Mouse (Mus musculus) midbrain, embryonic 15.5 days (tissue): Measurements from ENCODE around the gene Acvr1. TPM values are rescaled to one million over a fixed set of nuclear protein-coding genes. Genes with fewer than 3 reads are reported as not detected.

ENCODE experiments used
- ATAC-seq: fragments of 200-750 bp; cut with Nextera tagmentation; replicated peaks from 2 replicates; pipeline ENCODE4 v1.8.0; 2017; ENCODE audit warnings: moderate TSS enrichment
- H3K27ac ChIP-seq: fragments of 300-500 bp; sonication (generic); 2 replicates; pipeline ENCODE4 v1.5.1; 2015; ENCODE audit warnings: mild to moderate bottlenecking, inconsistent platforms
- H3K27me3 ChIP-seq: fragments of 300-500 bp; sonication (generic); replicated peaks from 2 replicates; pipeline ENCODE4 v1.6.1; 2015; ENCODE audit warnings: inconsistent platforms
- H3K36me3 ChIP-seq: fragments of 300-500 bp; sonication (generic); replicated peaks from 2 replicates; pipeline ENCODE4 v1.6.1; 2015; ENCODE audit warnings: inconsistent platforms
- H3K4me1 ChIP-seq: fragments of 300-500 bp; sonication (generic); 2 replicates; pipeline ENCODE4 v1.6.1; 2015; ENCODE audit warnings: inconsistent platforms
- H3K4me2 ChIP-seq: fragments of 300-500 bp; sonication (generic); 2 replicates; pipeline ENCODE4 v1.6.1; 2015; ENCODE audit warnings: inconsistent platforms, mild to moderate bottlenecking, moderate library complexity
- H3K4me3 ChIP-seq: fragments of 300-500 bp; sonication (generic); 2 replicates; pipeline ENCODE4 v1.5.1; 2015; ENCODE audit warnings: mild to moderate bottlenecking, inconsistent platforms
- H3K9ac ChIP-seq: fragments of 300-500 bp; sonication (generic); 2 replicates; pipeline ENCODE4 v1.6.1; 2015; ENCODE audit warnings: mild to moderate bottlenecking, inconsistent platforms
- H3K9me3 ChIP-seq: fragments of 300-500 bp; sonication (generic); 2 replicates; pipeline ENCODE4 v1.6.1; 2016; ENCODE audit warnings: inconsistent platforms
- WGBS: fragments of 180-500 bp; shearing (Covaris S2); methylation state at CpG from one replicate; pipeline ENCODE4 v1.1.7; 2015; ENCODE audit warnings: mixed read lengths; 5-methylcytosine and 5-hydroxymethylcytosine counted together
- polyA plus RNA-seq: library from polyadenylated mRNA; unstranded; fragments of >200 nt; fragmentation: Nextera tagmentation; extraction: Ambion mirVana; gene quantifications from 2 replicates; pipeline ENCODE4 v1.2.1, GENCODE M21; 2015

The Acvr1 gene
- polyA plus RNA-seq, 1 experiment from 2014 or later: 4.2 TPM

DNA sequence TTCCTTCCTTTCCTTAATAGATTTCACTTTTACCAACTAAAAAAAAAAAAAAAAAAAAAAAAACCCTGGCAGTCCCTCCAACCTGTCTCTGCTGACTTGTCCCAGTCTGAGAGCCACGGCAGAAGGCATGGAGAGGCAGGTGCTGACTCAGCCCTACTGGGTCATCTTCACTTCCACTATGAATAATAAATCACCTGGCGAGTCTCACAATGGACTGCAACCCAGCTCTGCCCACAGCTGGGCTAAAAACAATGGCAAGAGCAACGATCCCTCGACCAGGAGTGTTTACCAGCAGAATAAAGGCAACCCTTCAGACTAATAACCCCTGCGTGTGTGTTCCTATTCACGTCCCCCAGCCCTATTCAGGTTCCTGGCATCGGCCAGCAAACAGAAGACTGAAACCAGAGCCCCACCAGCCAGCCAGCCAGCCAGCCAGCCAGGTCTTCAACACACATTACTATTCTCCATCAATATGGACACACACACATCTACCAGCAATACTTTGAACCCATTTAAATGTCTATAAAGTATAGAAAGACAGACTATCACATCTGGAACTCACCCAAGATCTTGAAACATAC lies 37.0 kb downstream of the Acvr1 start:
- no peaks in the 10 kb centered on the region for H3K36me3 ChIP-seq
- H3K4me2 ChIP-seq: no peak overlapping the region
- H3K27ac ChIP-seq: peak overlapping the region; percentile 49; the same call in 1 of the 2 replicates
- H3K4me3 ChIP-seq: no peak overlapping the region
- no peak overlapping the region for H3K9ac ChIP-seq
- H3K4me1 ChIP-seq: peaks cover 44% of the 10 kb centered on the region
- H3K9me3 ChIP-seq: no peaks in the 10 kb centered on the region
- no peaks in the 10 kb centered on the region for H3K27me3 ChIP-seq
- ATAC-seq: no peak
- WGBS: 18% methylated on average over 7 of the region's 7 CpGs

DNA sequence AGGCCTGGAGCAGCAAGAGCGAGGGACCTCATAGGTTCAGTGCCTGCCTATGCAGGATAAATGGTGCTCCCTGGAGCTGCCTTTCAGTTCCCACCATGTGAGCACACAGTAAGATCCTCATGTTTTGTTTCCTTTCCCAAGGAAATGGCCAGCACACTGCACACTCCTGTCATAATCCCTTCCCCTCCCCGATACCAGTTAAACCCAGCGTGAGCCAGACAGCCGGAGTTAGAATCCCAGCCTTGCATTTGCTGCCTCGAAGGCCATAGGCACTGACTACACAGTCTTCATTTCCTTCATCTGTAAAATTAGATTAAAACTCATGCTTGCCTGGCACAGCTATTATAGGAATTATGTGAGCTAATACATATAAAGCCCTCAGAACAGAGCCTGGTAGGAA lies 37.6 kb downstream of the Acvr1 start:
- Histone ChIP-seq H3K27ac (peak overlapping the region; percentile 49; the same call in 1 of the 2 replicates), H3K4me1 (peaks cover 39% of the 10 kb centered on the region), H3K9ac (no peak overlapping the region), H3K4me2 (no peak overlapping the region), H3K4me3 (no peak overlapping the region), H3K9me3 (no peaks in the 10 kb centered on the region), H3K27me3 (no peaks in the 10 kb centered on the region), H3K36me3 (no peaks in the 10 kb centered on the region)
- WGBS: 43% methylated on average over 5 of the region's 5 CpGs
- peak; percentile 24 for ATAC-seq

DNA sequence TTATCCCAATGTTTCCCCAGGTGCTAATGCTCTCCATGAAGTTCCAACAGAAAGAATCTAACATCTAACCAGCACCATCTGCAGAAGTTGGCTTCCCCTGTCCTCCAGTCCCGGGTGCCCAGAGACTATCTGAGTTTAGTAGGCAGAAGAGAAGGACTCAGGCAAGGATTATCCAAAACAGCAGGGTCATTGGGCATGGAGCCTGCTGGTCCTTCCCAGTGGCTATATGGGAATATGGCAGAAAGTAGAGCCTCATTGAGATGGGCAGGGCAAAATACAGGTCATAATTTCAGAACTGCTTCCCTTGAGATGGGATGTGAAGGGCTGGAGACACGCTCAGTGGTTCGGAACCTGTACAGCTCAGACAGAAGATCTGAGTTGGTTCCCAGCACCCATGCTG lies 39.2 kb downstream of the Acvr1 start:
- H3K27me3 ChIP-seq: no peaks in the 10 kb centered on the region
- H3K4me3 ChIP-seq: no peak overlapping the region
- H3K36me3 ChIP-seq: no peaks in the 10 kb centered on the region
- peaks cover 24% of the 10 kb centered on the region for H3K4me1 ChIP-seq
- no peak overlapping the region for H3K9ac ChIP-seq
- no peak overlapping the region for H3K4me2 ChIP-seq
- H3K27ac ChIP-seq: no peak overlapping the region
- WGBS: 74% methylated on average over 3 of the region's 3 CpGs
- no peaks in the 10 kb centered on the region for H3K9me3 ChIP-seq
- no peak for ATAC-seq

DNA sequence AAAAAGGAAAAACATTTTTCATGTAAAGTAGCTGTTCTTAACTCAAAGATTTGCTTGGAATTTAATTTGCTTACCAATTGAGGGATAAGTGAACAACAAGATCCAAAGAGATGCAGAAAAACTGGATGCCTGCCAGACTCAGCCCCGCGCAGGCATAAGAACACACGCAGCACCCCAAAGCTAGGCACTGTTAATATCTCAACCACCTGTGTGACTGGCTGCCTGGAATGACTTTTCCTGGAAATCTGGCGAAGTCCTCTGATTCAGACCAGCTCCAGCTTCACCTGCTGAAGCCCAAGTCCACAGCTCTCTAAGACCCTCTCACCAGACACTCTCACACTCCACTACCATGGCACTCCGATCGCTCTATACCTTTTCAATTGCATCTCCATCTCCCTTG lies 42.6 kb downstream of the Acvr1 start:
- Histone ChIP-seq H3K36me3 (no peaks in the 10 kb centered on the region), H3K4me2 (no peak overlapping the region), H3K4me1 (peaks cover 2% of the 10 kb centered on the region), H3K27me3 (no peaks in the 10 kb centered on the region), H3K4me3 (no peak overlapping the region), H3K9ac (no peak overlapping the region), H3K27ac (no peak overlapping the region), H3K9me3 (no peaks in the 10 kb centered on the region)
- ATAC-seq: no peak
- WGBS: 80% methylated on average over 6 of the region's 6 CpGs

DNA sequence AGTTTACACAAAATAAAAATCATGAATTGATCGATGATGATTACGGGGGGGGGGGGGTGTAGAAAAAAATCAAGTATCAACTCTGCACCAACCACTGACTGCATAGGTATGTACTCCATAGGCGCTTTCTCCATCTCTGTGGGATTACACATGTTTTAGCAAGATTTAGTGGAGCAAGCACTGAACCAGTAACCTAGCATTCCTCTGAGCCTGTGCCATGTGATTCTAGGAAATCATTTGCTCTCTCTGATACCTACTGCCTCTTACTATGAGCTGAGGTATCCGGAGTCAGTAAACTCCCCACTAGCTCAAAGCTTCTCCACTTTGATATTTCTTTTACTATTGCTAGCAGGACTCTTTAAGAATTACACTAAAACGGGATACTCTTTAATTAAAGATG lies 43.1 kb downstream of the Acvr1 start:
- no peak overlapping the region for H3K4me2 ChIP-seq
- 91% methylated on average over 5 of the region's 5 CpGs for WGBS

DNA sequence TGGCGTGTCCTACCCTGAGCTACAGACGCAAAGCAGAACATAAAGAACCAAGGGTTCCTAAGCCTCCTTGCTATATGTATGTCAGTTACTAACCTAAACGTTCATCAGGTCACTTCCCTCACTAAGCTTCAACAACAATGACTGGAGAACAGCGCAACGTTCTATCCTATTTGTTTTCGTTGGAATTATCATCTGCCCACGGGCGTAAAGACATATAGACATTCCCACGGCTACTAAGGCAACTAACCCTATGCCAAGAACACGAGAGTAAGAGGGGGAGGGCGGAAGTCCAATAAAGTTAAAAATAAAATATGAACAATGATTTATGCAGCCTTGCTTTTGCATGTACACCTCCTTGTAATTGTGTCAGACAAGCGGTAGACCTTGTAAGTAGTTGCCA lies 43.9 kb downstream of the Acvr1 start:
- H3K9ac ChIP-seq: no peak overlapping the region
- no peak overlapping the region for H3K4me3 ChIP-seq
- no peak overlapping the region for H3K4me2 ChIP-seq
- no peaks in the 10 kb centered on the region for H3K9me3 ChIP-seq
- H3K27ac ChIP-seq: no peak overlapping the region
- ATAC-seq: no peak
- H3K27me3 ChIP-seq: no peaks in the 10 kb centered on the region
- H3K36me3 ChIP-seq: no peaks in the 10 kb centered on the region
- no peaks in the 10 kb centered on the region for H3K4me1 ChIP-seq
- WGBS: 83% methylated on average over 12 of the region's 12 CpGs

More for the DNA sequence above, 43.1 kb downstream of the Acvr1 start:
- H3K9ac ChIP-seq: no peak overlapping the region
- no peaks in the 10 kb centered on the region for H3K36me3 ChIP-seq
- H3K4me1 ChIP-seq: no peaks in the 10 kb centered on the region
- H3K27ac ChIP-seq: no peak overlapping the region
- no peaks in the 10 kb centered on the region for H3K9me3 ChIP-seq
- H3K27me3 ChIP-seq: no peaks in the 10 kb centered on the region
- no peak overlapping the region for H3K4me3 ChIP-seq
- ATAC-seq: no peak

DNA sequence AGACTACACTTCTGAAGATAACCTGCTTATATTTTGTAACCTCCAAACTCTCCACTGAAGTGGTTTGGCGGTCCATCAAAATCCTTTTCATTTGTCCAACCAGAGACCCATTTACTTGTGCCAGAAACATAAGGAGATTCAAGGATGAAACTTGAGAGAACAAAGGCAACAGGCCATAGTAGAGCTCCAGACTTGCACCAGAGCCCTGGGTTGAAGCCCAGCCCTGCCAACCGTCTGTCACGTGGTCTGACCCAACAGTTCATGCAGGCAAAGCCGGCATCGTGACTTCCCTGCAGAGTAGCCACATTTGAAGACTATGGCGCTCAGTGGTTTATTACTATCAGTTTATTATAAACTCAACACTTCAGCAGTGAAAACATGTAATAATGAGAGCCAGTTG lies 45.3 kb downstream of the Acvr1 start:
- 86% methylated on average over 6 of the region's 6 CpGs for WGBS

DNA sequence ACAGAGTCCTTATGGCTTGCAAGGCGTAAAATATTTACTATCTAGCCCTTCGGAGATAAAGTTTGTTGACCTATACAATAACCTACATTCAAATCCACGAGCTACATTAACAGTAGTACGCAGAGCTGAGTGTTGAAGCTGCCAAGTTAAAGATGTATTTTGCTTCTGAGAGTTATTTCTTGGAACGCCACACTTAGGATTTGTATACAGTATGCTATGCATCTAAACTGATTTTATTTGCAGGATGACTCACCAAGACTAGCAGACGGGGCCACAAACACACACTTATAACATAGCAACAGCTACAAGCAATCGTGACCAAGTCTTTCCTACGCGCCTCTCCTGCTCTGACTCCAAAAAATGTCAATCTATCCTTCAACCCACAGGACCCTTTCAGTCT lies 46.2 kb downstream of the Acvr1 start:
- Histone ChIP-seq H3K27me3 (no peaks in the 10 kb centered on the region), H3K36me3 (no peaks in the 10 kb centered on the region), H3K9me3 (no peaks in the 10 kb centered on the region), H3K9ac (no peak overlapping the region), H3K4me3 (no peak overlapping the region), H3K4me2 (no peak overlapping the region), H3K4me1 (0 out of 2 replicates have a peak, but pooled peaks cover 4% of the 10 kb centered on the region), H3K27ac (no peak overlapping the region)
- no peak for ATAC-seq
- 91% methylated on average over 9 of the region's 9 CpGs for WGBS

More for the DNA sequence above, 45.3 kb downstream of the Acvr1 start:
- H3K4me3 ChIP-seq: no peak overlapping the region
- H3K27ac ChIP-seq: no peak overlapping the region
- H3K36me3 ChIP-seq: no peaks in the 10 kb centered on the region
- H3K27me3 ChIP-seq: no peaks in the 10 kb centered on the region
- no peaks in the 10 kb centered on the region for H3K4me1 ChIP-seq
- ATAC-seq: no peak
- no peaks in the 10 kb centered on the region for H3K9me3 ChIP-seq
- H3K4me2 ChIP-seq: no peak overlapping the region
- H3K9ac ChIP-seq: no peak overlapping the region

DNA sequence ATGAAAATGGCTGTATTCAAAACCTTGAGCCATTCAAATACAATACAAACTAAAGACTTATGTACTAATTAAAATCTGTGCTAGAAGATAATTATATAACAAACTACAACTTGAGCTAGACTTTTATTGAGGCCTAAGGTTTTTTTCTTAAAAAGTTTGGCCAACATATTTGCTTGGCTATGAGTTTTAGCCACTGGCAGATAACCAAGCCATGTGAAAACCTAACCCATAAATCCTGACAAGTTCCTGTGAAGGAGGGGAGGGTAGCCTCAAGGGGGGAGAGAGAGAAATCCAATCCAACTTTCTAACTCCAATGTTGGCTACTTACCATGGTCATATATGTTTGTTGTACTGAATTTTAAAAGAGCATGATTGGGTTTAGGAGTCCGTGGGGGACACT lies 48.4 kb downstream of the Acvr1 start:
- no peaks in the 10 kb centered on the region for H3K36me3 ChIP-seq
- no peaks in the 10 kb centered on the region for H3K9me3 ChIP-seq
- H3K4me2 ChIP-seq: no peak overlapping the region
- no peak overlapping the region for H3K4me3 ChIP-seq
- no peak for ATAC-seq
- WGBS: 89% methylated on average over 1 of the region's 1 CpGs
- H3K4me1 ChIP-seq: 0 out of 2 replicates have a peak, but pooled peaks cover 4% of the 10 kb centered on the region
- H3K27ac ChIP-seq: no peak overlapping the region
- H3K9ac ChIP-seq: no peak overlapping the region
- no peaks in the 10 kb centered on the region for H3K27me3 ChIP-seq

DNA sequence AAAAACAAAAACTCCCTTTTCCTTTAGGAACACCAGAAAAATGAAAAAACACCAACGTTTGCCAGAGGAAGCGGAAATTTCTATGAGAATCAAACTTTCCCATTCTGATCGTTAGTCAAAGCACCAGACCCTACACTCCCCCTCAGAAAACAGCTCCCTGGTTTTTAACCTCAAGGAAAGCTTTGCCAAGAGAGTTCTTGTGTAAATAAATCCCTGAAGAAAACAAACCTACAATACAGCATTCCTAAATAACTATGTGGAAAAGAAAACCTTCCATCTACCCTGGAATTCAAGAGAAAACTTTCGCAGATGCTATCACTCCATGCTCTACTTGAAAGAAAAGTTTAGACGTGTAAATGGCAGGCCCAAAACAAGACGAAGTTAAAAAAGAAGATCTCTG lies 50.0 kb downstream of the Acvr1 start:
- 0 out of 2 replicates have a peak, but pooled peaks cover 4% of the 10 kb centered on the region for H3K4me1 ChIP-seq
- H3K36me3 ChIP-seq: no peaks in the 10 kb centered on the region
- H3K4me3 ChIP-seq: no peak overlapping the region
- no peak overlapping the region for H3K4me2 ChIP-seq
- H3K9me3 ChIP-seq: no peaks in the 10 kb centered on the region
- no peak overlapping the region for H3K27ac ChIP-seq
- H3K9ac ChIP-seq: no peak overlapping the region
- WGBS: 74% methylated on average over 6 of the region's 6 CpGs
- H3K27me3 ChIP-seq: no peaks in the 10 kb centered on the region
- ATAC-seq: no peak

DNA sequence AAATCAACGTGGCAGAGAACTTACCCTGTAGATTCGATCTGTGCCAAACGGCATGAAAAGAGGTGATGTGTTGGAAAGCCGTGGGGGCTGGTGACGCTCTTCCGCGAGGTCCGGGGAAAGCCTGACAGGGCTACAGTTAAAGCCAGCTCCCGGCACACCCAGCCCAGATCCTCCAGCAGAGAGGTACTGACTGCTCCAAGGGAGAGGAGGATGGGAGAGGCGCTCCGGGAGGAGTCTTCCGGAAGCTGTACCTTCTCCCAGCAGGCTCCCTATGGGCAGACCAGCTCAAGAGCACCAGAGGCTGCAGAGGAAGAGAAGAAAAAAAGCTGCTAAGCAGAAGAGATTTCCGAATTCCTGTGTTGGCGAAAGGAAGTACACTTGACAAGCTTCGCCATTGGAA lies 51.0 kb downstream of the Acvr1 start:
- H3K9me3 ChIP-seq: no peaks in the 10 kb centered on the region
- H3K27ac ChIP-seq: no peak overlapping the region
- ATAC-seq: 0 out of 2 replicates have a peak, but pooled peaks have one; percentile 24

DNA sequence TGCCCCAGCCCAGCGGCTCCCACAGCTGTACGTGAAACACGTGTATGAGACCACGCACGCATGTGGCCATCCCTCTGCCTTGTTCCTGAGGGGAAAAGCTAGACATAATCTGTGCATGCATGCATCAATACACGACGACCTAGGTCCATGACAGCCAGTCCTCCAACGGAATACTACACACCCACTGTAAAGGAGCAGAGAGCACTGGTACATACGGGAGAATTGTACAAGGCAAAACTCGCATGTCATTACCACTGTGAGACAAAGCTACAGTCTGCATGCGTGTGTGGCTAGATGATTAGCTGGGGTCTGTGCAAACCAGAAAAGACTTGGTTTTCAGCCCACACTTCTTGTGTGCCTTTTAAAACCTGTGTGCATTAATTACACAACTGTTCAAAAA lies 52.5 kb downstream of the Acvr1 start:
- no peak overlapping the region for H3K4me3 ChIP-seq
- no peak overlapping the region for H3K9ac ChIP-seq
- no peaks in the 10 kb centered on the region for H3K9me3 ChIP-seq
- no peak overlapping the region for H3K27ac ChIP-seq
- 94% methylated on average over 11 of the region's 11 CpGs for WGBS
- ATAC-seq: no peak
- H3K4me1 ChIP-seq: 0 out of 2 replicates have a peak, but pooled peaks cover 4% of the 10 kb centered on the region
- H3K4me2 ChIP-seq: no peak overlapping the region
- no peaks in the 10 kb centered on the region for H3K36me3 ChIP-seq
- no peaks in the 10 kb centered on the region for H3K27me3 ChIP-seq

More for the DNA sequence above, 51.0 kb downstream of the Acvr1 start:
- Histone ChIP-seq H3K4me1 (0 out of 2 replicates have a peak, but pooled peaks cover 4% of the 10 kb centered on the region), H3K4me2 (no peak overlapping the region), H3K36me3 (no peaks in the 10 kb centered on the region), H3K4me3 (no peak overlapping the region), H3K27me3 (no peaks in the 10 kb centered on the region), H3K9ac (no peak overlapping the region)
- WGBS: 42% methylated on average over 15 of the region's 15 CpGs

DNA sequence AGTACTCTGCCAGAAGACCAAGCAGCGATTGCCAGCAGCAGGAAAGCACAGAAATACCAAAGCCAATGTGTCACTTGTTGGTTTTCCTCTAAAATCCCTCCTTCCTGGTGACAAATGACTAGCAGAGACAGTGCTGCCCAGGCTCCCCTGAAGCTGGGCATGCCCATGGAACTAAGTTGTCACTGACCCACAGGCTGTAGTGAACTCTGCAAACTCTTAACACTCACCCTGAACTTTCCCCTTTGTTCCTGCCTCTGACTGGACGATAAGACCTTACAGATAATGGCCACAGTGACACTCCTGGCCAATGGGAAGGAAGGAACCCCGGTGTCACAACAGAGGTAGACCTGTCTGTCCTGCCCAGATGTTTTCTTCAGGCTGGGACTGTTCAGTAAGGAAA lies 53.7 kb downstream of the Acvr1 start:
- no peak overlapping the region for H3K27ac ChIP-seq
- no peaks in the 10 kb centered on the region for H3K36me3 ChIP-seq
- no peaks in the 10 kb centered on the region for H3K9me3 ChIP-seq
- no peak overlapping the region for H3K9ac ChIP-seq
- no peak overlapping the region for H3K4me2 ChIP-seq
- WGBS: 82% methylated on average over 3 of the region's 3 CpGs
- 0 out of 2 replicates have a peak, but pooled peaks cover 4% of the 10 kb centered on the region for H3K4me1 ChIP-seq
- no peak overlapping the region for H3K4me3 ChIP-seq
- no peaks in the 10 kb centered on the region for H3K27me3 ChIP-seq
- no peak for ATAC-seq
